Mouse (Mus musculus) lung, postnatal 0 days (tissue): ENCODE measurements around the gene Zfp963.

Experiments used
- CTCF ChIP-seq: IDR thresholded peaks from 2 replicates; pipeline ENCODE4 v1.5.1; 2016; ENCODE audit warnings: antibody characterized with exemption, mild to moderate bottlenecking
- EP300 ChIP-seq: IDR thresholded peaks from 2 replicates; pipeline ENCODE4 v1.6.1; 2016; ENCODE audit warnings: antibody characterized with exemption, mild to moderate bottlenecking, control low read depth

DNA sequence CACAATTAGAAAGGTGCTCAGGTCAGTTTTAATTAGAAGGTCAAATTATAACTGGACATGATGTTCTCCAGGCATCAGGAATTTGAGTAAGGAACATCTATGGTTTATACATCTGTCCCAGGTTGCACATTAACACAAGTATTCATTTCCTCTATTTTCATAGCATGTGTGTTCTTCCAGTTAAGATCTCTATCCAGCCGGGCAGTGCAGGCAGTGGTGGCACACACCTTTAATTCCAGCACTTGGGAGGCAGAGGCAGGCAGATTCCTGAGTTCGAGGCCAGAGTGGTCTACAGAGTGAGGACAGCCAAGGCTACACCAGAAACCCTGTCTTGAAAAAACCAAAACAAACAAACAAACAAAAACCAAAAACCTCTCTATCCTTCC lies 25.4 kb upstream of the Zfp963 start:
- TF ChIP-seq CTCF (no peak), EP300 (no peak)
